Mouse (Mus musculus): ENCODE data around the gene Fam131a.

- TF ChIP-seq EP300 (IDR thresholded peaks at IDR 0.05; ENCODE audit: low read depth in 1 of 2, low read length in 2 of 2) (no peak), MYC (IDR thresholded peaks at IDR 0.05; ENCODE audit: low read depth, low read length) (no peak)
These were observed 13.5 kb downstream of the Fam131a start for GRCm38 (mm10) chr16:20706407-20707055.

All from MEL (cell line).